Mouse (Mus musculus) CD4-positive, CD25-positive, alpha-beta regulatory T cell, adult 4 months (primary cell): ENCODE results near the gene Selenoi. TPM values are rescaled to one million over a fixed set of nuclear protein-coding genes. Genes with fewer than 3 reads are reported as not detected.

Experiments
- polyA plus RNA-seq, 2 experiments: library from polyadenylated mRNA; unstranded; fragments of 100-300 nt; shearing (Covaris generic); gene quantifications; one replicate each; pipeline ENCODE4 v1.2.1; 2017

The Selenoi gene
- polyA plus RNA-seq, 2 experiments from 2014 or later: 16.8 to 20.6 TPM

Other genes with a start within 250 kb of the Selenoi start
- under 1 TPM; 0.13 to 0.70 TPM for gene Il6, start 219.5 kb upstream of the Selenoi start, polyA plus RNA-seq
- 10 to 100 TPM; 58.0 to 73.1 TPM for gene Tyms, start 159.0 kb upstream of the Selenoi start, polyA plus RNA-seq
- gene Garem2, start 127.4 kb upstream of the Selenoi start, polyA plus RNA-seq: not detected
- gene 3110082J24Rik, start 126.5 kb upstream of the Selenoi start, polyA plus RNA-seq: not detected
- 100 to 1,000 TPM in 1 of 2 experiments, 10 to 100 TPM in 1; 85.0 to 124 TPM for gene Hadha, start 77.4 kb upstream of the Selenoi start, polyA plus RNA-seq
- 100 to 1,000 TPM; 173 to 208 TPM for gene Hadhb, start 77.3 kb upstream of the Selenoi start, polyA plus RNA-seq
- gene Adgrf3, start 26.9 kb upstream of the Selenoi start, polyA plus RNA-seq: not detected
- gene Drc1, start 48.8 kb downstream of the Selenoi start, polyA plus RNA-seq: 1 to 10 TPM; 3.0 to 4.2 TPM
- not detected for gene Otof, start 229.4 kb downstream of the Selenoi start, polyA plus RNA-seq
- gene 1700001C02Rik, start 233.5 kb downstream of the Selenoi start, polyA plus RNA-seq: not detected